Mouse (Mus musculus): Measurements from ENCODE around the gene Plekhm2.

Plekhm2 gene

GRCm38 (mm10) chr4:141609538-141609937 is 55.2 kb downstream of the Plekhm2 start:
- TF ChIP-seq GATA4 (IDR thresholded peaks at IDR 0.05; ENCODE audit: insufficient replicate concordance, low read length): no peak

DNA sequence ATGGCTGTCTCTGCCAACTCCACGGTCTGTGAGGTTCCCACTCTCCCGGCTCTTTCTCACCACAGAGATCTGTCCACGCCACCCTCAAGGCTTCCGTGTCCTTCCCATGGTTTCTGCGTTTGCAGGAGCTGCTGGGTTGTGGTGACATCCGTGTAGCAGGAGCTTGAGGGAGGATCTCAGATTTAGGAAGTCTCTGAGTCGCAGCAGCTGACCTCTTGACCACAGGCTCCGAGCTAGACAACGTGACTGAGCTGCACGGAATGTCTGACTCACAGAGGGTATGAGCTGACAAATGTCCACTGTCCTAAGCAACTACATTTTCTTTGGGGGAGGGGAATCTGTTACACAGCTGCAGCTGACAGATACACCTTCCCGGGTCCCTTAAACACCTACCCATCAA is 58.8 kb downstream of the Plekhm2 start, which contains the start of gene Fblim1:
Gene Fblim1, minus strand, starts transcription at position 236 of the 400 bp plus-strand sequence.
- TF ChIP-seq GATA4 (IDR thresholded peaks at IDR 0.05; ENCODE audit: insufficient replicate concordance, low read length): no peak

- TF ChIP-seq GATA4 (IDR thresholded peaks at IDR 0.05; ENCODE audit: insufficient replicate concordance, low read length): no peak
Measured at GRCm38 (mm10) chr4:141605421-141605820, 59.3 kb downstream of the Plekhm2 start.

- no peak for TF ChIP-seq GATA4 (IDR thresholded peaks at IDR 0.05; ENCODE audit: insufficient replicate concordance, low read length)
Measured at GRCm38 (mm10) chr4:141604493-141604892, 60.2 kb downstream of the Plekhm2 start.

DNA sequence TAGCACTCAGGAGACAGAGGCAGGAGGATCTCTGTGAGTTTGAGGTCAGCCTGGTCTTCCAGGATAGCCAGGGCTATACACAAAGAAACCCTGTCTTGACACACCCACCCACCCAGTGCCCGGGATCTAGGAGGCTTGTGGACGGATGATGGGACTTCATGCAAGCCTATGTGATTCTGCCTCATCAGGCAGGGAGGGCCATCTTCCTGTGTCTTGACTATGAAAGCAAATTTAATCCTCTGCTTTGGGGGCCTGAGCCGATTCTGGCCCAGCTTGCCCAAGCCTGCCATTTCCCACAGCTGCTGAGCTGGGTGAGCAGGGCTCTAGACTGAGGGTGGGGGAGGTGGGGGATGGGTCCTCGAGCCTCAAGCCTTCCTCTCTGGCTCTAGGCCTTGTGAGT is 60.8 kb downstream of the Plekhm2 start:
- no peak for TF ChIP-seq GATA4 (IDR thresholded peaks at IDR 0.05; ENCODE audit: insufficient replicate concordance, low read length)

- no peak for TF ChIP-seq GATA4 (IDR thresholded peaks at IDR 0.05; ENCODE audit: insufficient replicate concordance, low read length)
Measured at GRCm38 (mm10) chr4:141602523-141603223, 62.0 kb downstream of the Plekhm2 start.

- no peak for TF ChIP-seq GATA4 (IDR thresholded peaks at IDR 0.05; ENCODE audit: insufficient replicate concordance, low read length)
Measured at GRCm38 (mm10) chr4:141601148-141601862, 63.4 kb downstream of the Plekhm2 start.

- no peak for TF ChIP-seq GATA4 (IDR thresholded peaks at IDR 0.05; ENCODE audit: insufficient replicate concordance, low read length)
Measured at GRCm38 (mm10) chr4:141600364-141600763, 64.3 kb downstream of the Plekhm2 start.

- TF ChIP-seq GATA4 (IDR thresholded peaks at IDR 0.05; ENCODE audit: insufficient replicate concordance, low read length): no peak
Measured at GRCm38 (mm10) chr4:141599251-141600141, 65.2 kb downstream of the Plekhm2 start.

- no peak for TF ChIP-seq GATA4 (IDR thresholded peaks at IDR 0.05; ENCODE audit: insufficient replicate concordance, low read length)
Measured at GRCm38 (mm10) chr4:141598894-141599250, 65.8 kb downstream of the Plekhm2 start.

GRCm38 (mm10) chr4:141598199-141598893 is 66.4 kb downstream of the Plekhm2 start:
- TF ChIP-seq GATA4 (IDR thresholded peaks at IDR 0.05; ENCODE audit: insufficient replicate concordance, low read length): no peak

DNA sequence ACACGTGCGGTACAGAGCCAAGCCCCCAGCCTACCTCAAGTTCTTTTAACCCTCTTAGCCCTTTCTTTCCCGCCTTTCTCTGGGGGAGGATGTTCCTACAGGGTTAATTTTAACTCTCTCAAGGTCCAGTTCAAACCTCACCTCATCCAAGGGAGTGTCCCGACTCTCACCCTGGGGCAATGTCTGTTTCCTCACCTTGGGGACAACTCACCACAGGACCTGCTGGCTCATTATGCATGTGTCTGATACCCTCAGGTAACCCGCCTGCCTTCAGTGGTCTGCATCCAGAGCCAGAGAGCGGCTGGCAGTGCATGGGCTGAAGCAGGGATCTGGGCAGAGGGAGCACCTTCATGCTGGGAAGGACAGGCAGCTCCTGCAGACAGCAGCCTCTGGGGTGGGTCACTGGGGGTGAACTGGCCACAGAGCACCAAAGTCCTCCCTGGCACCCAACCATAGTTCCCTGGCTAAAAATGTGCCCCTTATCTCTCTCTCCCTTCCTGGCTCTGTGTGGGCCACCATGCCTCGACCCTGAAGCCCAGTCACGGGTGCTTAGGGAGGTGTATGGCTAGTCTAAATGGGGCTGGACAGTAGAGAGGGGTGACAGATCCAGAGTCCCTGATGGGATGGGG is 67.9 kb downstream of the Plekhm2 start:
- no peak for TF ChIP-seq GATA4 (IDR thresholded peaks at IDR 0.05; ENCODE audit: insufficient replicate concordance, low read length)

- no peak for TF ChIP-seq GATA4 (IDR thresholded peaks at IDR 0.05; ENCODE audit: insufficient replicate concordance, low read length)
Measured at GRCm38 (mm10) chr4:141595605-141596268, 69.0 kb downstream of the Plekhm2 start.

DNA sequence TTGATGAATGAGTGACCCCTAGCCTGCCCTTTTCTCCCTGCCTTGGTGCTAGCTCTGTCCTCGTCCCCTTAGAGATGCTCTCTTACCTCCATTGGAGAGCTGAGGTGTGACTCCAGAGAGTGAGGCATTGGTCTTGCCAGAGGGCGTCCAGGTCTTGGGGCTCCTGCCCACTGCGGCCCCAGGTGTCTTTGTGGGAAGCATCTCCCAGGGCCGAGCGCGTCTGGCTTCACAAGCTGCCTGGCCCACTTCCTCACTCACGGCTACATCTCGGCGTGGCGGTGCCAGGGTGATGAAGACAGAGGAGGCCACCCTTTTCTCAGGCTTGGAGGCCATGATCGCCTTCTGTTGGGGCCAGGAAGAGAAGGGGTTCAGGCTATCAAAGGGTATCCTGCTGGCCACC is 69.6 kb downstream of the Plekhm2 start:
- no peak for TF ChIP-seq GATA4 (IDR thresholded peaks at IDR 0.05; ENCODE audit: insufficient replicate concordance, low read length)
